13 mouse cellular contexts compared by ENCODE assay signal in genomic region chr6:135385738-135386459, GRCm38 (mm10). TPM values are rescaled to one million over a fixed set of nuclear protein-coding genes. Genes with fewer than 3 reads are reported as not detected.
DNase-seq lines count a peak whose midpoint lies in the region; ATAC-seq lines count a peak whose summit lies in the region.
"Had no signal": no experiment of that assay in that cellular context is flagged by ENCODE, and none has a peak within 500 bp of the region (broad histone marks: within the 10 kb centered on the region; RNA-seq: fewer than 3 reads in every experiment).

No protein-coding gene starts in this region.

- peaks cover 6% of the 10 kb centered on the region for H3K4me1 ChIP-seq in limb, embryonic 12.5 days (replicated peaks)
- peaks cover 8% of the 10 kb centered on the region for H3K4me1 ChIP-seq in limb, embryonic 10.5 days
- H3K4me1 ChIP-seq in intestine, embryonic 15.5 days (replicated peaks) = peaks cover 6% of the 10 kb centered on the region
- H3K4me1 ChIP-seq: embryonic facial prominence, embryonic 15.5 days; hindbrain, embryonic 10.5 days had no signal

- H3K9me3 ChIP-seq in limb, embryonic 12.5 days = no peaks in the 10 kb centered on the region
- no peaks in the 10 kb centered on the region for H3K9me3 ChIP-seq in limb, embryonic 10.5 days (replicated peaks)
- no peaks in the 10 kb centered on the region for H3K9me3 ChIP-seq in intestine, embryonic 15.5 days
- H3K9me3 ChIP-seq: embryonic facial prominence, embryonic 15.5 days had no signal

- no peak overlapping the region for H3K4me3 ChIP-seq in limb, embryonic 12.5 days (replicated peaks)
- H3K4me3 ChIP-seq in limb, embryonic 10.5 days = no peak overlapping the region
- no peak overlapping the region for H3K4me3 ChIP-seq in intestine, embryonic 15.5 days (replicated peaks)
- H3K4me3 ChIP-seq: embryonic facial prominence, embryonic 15.5 days; hindbrain, embryonic 10.5 days had no signal

- H3K36me3 ChIP-seq in limb, embryonic 12.5 days = peaks cover 13% of the 10 kb centered on the region
- no peaks in the 10 kb centered on the region for H3K36me3 ChIP-seq in limb, embryonic 10.5 days
- H3K36me3 ChIP-seq in intestine, embryonic 15.5 days = peaks cover 14% of the 10 kb centered on the region
- H3K36me3 ChIP-seq: hindbrain, embryonic 10.5 days had no signal

- ATAC-seq in limb, embryonic 12.5 days (ENCODE audit: insufficient number of reproducible peaks, insufficient read depth, low FRiP score, low TSS enrichment, low read depth) = no peak
- ATAC-seq in intestine, embryonic 15.5 days = peak; percentile 87
- ATAC-seq: forebrain, embryonic 16.5 days had no signal

- H3K4me2 ChIP-seq in limb, embryonic 12.5 days = no peak overlapping the region
- H3K4me2 ChIP-seq in intestine, embryonic 15.5 days (replicated peaks) = 0 out of 2 replicates have a peak overlapping the region, but pooled peaks have one; percentile 14
- H3K4me2 ChIP-seq: embryonic facial prominence, embryonic 15.5 days; liver, embryonic 11.5 days had no signal

- no peaks in the 10 kb centered on the region for H3K27me3 ChIP-seq in limb, embryonic 12.5 days
- no peaks in the 10 kb centered on the region for H3K27me3 ChIP-seq in limb, embryonic 10.5 days (ENCODE audit: low read depth, poor library complexity, severe bottlenecking)
- H3K27me3 ChIP-seq in intestine, embryonic 15.5 days (replicated peaks) = no peaks in the 10 kb centered on the region
- H3K27me3 ChIP-seq: embryonic facial prominence, embryonic 15.5 days had no signal

- 67% methylated on average over 8 of the region's 8 CpGs for WGBS in limb, embryonic 12.5 days
- 80% methylated on average over 8 of the region's 8 CpGs for WGBS in limb, embryonic 10.5 days
- 52% methylated on average over 8 of the region's 8 CpGs for WGBS in intestine, embryonic 15.5 days

- H3K9ac ChIP-seq in limb, embryonic 12.5 days (replicated peaks) = no peak overlapping the region
- no peak overlapping the region for H3K9ac ChIP-seq in intestine, embryonic 15.5 days
- H3K9ac ChIP-seq: embryonic facial prominence, embryonic 15.5 days had no signal

- peak; percentile 40 to 60 for DNase-seq in frontal cortex, postnatal 36 days (ENCODE audit: low spot score in 2 of 2)
- DNase-seq in frontal cortex, postnatal 25 days (ENCODE audit: low spot score in 2 of 2) = no peak
- no peak for DNase-seq in limb, embryonic 10.5 days (ENCODE audit: low spot score)
- DNase-seq in right cerebral cortex, postnatal 25 days = peak; percentile 51
- DNase-seq in cerebellum, postnatal 14 days = no peak
- DNase-seq in cerebellum, adult 11 months = no peak
- DNase-seq: cerebellum, adult 9-11 months had no signal

- 0 out of 2 replicates have a peak overlapping the region, but pooled peaks have one; percentile 23 for H3K27ac ChIP-seq in limb, embryonic 12.5 days
- no peak overlapping the region for H3K27ac ChIP-seq in limb, embryonic 10.5 days
- H3K27ac ChIP-seq in intestine, embryonic 15.5 days = peak overlapping the region; percentile 66
- H3K27ac ChIP-seq: hindbrain, embryonic 10.5 days had no signal

RNA-seq across cellular contexts. Expression of gene Emp1, which starts 23.6 kb away (rescaled TPM):
- 38.0 and 39.4 TPM in 2 replicates for polyA plus RNA-seq in limb, embryonic 12.5 days (2016; fragmentation: Nextera tagmentation; extraction: Ambion mirVana)
- 5.0 and 9.0 TPM in 2 replicates for polyA plus RNA-seq in limb, embryonic 10.5 days (2016; fragmentation: Nextera tagmentation; extraction: Ambion mirVana)
- 45.7 and 49.4 TPM in 2 replicates for polyA plus RNA-seq in intestine, embryonic 15.5 days (2015; fragmentation: Nextera tagmentation; extraction: Ambion mirVana)

Comparison
In these comparisons a context has a peak if more than half of its experiments do, and no peak if none do; other contexts are left out.
1. DNase-seq: peak in frontal cortex, postnatal 36 days (2 of 2) and right cerebral cortex, postnatal 25 days (single experiment); none in frontal cortex, postnatal 25 days (0 of 2), limb, embryonic 10.5 days (single experiment), cerebellum, postnatal 14 days (0 of 2) and cerebellum, adult 11 months (single experiment).